Mouse (Mus musculus): ENCODE results near the gene Hsph1. TPM values are rescaled to one million over a fixed set of nuclear protein-coding genes. Genes with fewer than 3 reads are reported as not detected.

Gene Hsph1
- polyA plus RNA-seq, 1 experiment = 38.0 TPM

GRCm38 (mm10) chr5:149601996-149602395 lies 34.2 kb downstream of the Hsph1 start:
- no peaks in the 10 kb centered on the region for H3K27me3 ChIP-seq (ENCODE audit: control insufficient read depth, insufficient read depth, insufficient read length)
- H3K4me2 ChIP-seq (ENCODE audit: low read depth) = no peak overlapping the region

GRCm38 (mm10) chr5:149597351-149597750 lies 38.8 kb downstream of the Hsph1 start:
- H3ac ChIP-seq (ENCODE audit: control insufficient read depth, insufficient read length) = no peak overlapping the region
- no peak overlapping the region for H3K4me3 ChIP-seq
- H3K27me3 ChIP-seq (ENCODE audit: control insufficient read depth, insufficient read depth, insufficient read length) = no peaks in the 10 kb centered on the region
- no peak overlapping the region for H3K4me2 ChIP-seq (ENCODE audit: low read depth)
- H3K79me2 ChIP-seq (ENCODE audit: control insufficient read depth, insufficient read depth) = no peaks in the 10 kb centered on the region
- TF ChIP-seq TCF12 (IDR thresholded peaks at IDR 0.05; ENCODE audit: insufficient read depth, poor library complexity, severe bottlenecking) (no peak), SRF (IDR thresholded peaks at IDR 0.05; ENCODE audit: control insufficient read depth, insufficient read length, low read depth) (no peak), MAX (IDR thresholded peaks at IDR 0.05; ENCODE audit: low read depth) (no peak), CEBPB (IDR thresholded peaks at IDR 0.05; ENCODE audit: insufficient read depth, poor library complexity, severe bottlenecking) (no peak), USF1 (IDR thresholded peaks at IDR 0.05; ENCODE audit: low read depth) (no peak), MYOG (IDR thresholded peaks at IDR 0.05; ENCODE audit: control insufficient read depth in 1 of 3, insufficient read depth in 1 of 3, insufficient read length in 2 of 3, low read depth in 2 of 3) (no peak), E2F4 (IDR thresholded peaks at IDR 0.05; ENCODE audit: insufficient read depth) (no peak), TCF3 (IDR thresholded peaks at IDR 0.05; ENCODE audit: insufficient read length, low read depth) (no peak), POLR2A (IDR thresholded peaks at IDR 0.05; ENCODE audit: insufficient read length, low read depth) (no peak), POLR2AphosphoS2 (IDR thresholded peaks at IDR 0.05; ENCODE audit: insufficient read length, low read depth) (no peak)
- H3K36me3 ChIP-seq (ENCODE audit: control insufficient read depth, insufficient read depth) = no peaks in the 10 kb centered on the region

More at GRCm38 (mm10) chr5:149601996-149602395, 34.2 kb downstream of the Hsph1 start:
- H3K79me2 ChIP-seq (ENCODE audit: control insufficient read depth, insufficient read depth) = no peaks in the 10 kb centered on the region
- H3K4me3 ChIP-seq = no peak overlapping the region
- no peaks in the 10 kb centered on the region for H3K36me3 ChIP-seq (ENCODE audit: control insufficient read depth, insufficient read depth)
- H3ac ChIP-seq (ENCODE audit: control insufficient read depth, insufficient read length) = no peak overlapping the region
- TF ChIP-seq TCF12 (IDR thresholded peaks at IDR 0.05; ENCODE audit: insufficient read depth, poor library complexity, severe bottlenecking) (no peak), POLR2A (IDR thresholded peaks at IDR 0.05; ENCODE audit: insufficient read length, low read depth) (no peak), CEBPB (IDR thresholded peaks at IDR 0.05; ENCODE audit: insufficient read depth, poor library complexity, severe bottlenecking) (no peak), E2F4 (IDR thresholded peaks at IDR 0.05; ENCODE audit: insufficient read depth) (no peak), MYOD1 (IDR thresholded peaks at IDR 0.05; ENCODE audit: control insufficient read depth in 1 of 3, insufficient read length in 2 of 3, low read depth in 2 of 3) (no peak), REST (IDR thresholded peaks at IDR 0.05; ENCODE audit: insufficient read depth, insufficient read length) (no peak), SRF (IDR thresholded peaks at IDR 0.05; ENCODE audit: control insufficient read depth, insufficient read length, low read depth) (no peak), POLR2AphosphoS2 (IDR thresholded peaks at IDR 0.05; ENCODE audit: insufficient read length, low read depth) (no peak), MAX (IDR thresholded peaks at IDR 0.05; ENCODE audit: low read depth) (no peak), TCF3 (IDR thresholded peaks at IDR 0.05; ENCODE audit: insufficient read length, low read depth) (no peak), USF1 (IDR thresholded peaks at IDR 0.05; ENCODE audit: low read depth) (no peak), MYOG (IDR thresholded peaks at IDR 0.05; ENCODE audit: control insufficient read depth in 1 of 3, insufficient read depth in 1 of 3, insufficient read length in 2 of 3, low read depth in 2 of 3) (no peak)

- TF ChIP-seq MYOG (IDR thresholded peaks at IDR 0.05; ENCODE audit: control insufficient read depth in 1 of 3, insufficient read depth in 1 of 3, insufficient read length in 2 of 3, low read depth in 2 of 3) (no peak), POLR2A (IDR thresholded peaks at IDR 0.05; ENCODE audit: insufficient read length, low read depth) (no peak), SRF (IDR thresholded peaks at IDR 0.05; ENCODE audit: control insufficient read depth, insufficient read length, low read depth) (no peak), TCF12 (IDR thresholded peaks at IDR 0.05; ENCODE audit: insufficient read depth, poor library complexity, severe bottlenecking) (no peak), E2F4 (IDR thresholded peaks at IDR 0.05; ENCODE audit: insufficient read depth) (no peak), USF1 (IDR thresholded peaks at IDR 0.05; ENCODE audit: low read depth) (no peak), MAX (IDR thresholded peaks at IDR 0.05; ENCODE audit: low read depth) (no peak), MYOD1 (IDR thresholded peaks at IDR 0.05; ENCODE audit: control insufficient read depth in 1 of 3, insufficient read length in 2 of 3, low read depth in 2 of 3) (no peak), CEBPB (IDR thresholded peaks at IDR 0.05; ENCODE audit: insufficient read depth, poor library complexity, severe bottlenecking) (no peak), TCF3 (IDR thresholded peaks at IDR 0.05; ENCODE audit: insufficient read length, low read depth) (no peak), REST (IDR thresholded peaks at IDR 0.05; ENCODE audit: insufficient read depth, insufficient read length) (no peak), POLR2AphosphoS2 (IDR thresholded peaks at IDR 0.05; ENCODE audit: insufficient read length, low read depth) (no peak)
- Histone ChIP-seq H3K27me3 (ENCODE audit: control insufficient read depth, insufficient read depth, insufficient read length) (no peaks in the 10 kb centered on the region), H3K79me2 (ENCODE audit: control insufficient read depth, insufficient read depth) (no peaks in the 10 kb centered on the region), H3K4me3 (no peak overlapping the region), H3ac (ENCODE audit: control insufficient read depth, insufficient read length) (no peak overlapping the region), H3K4me2 (ENCODE audit: low read depth) (no peak overlapping the region), H3K36me3 (ENCODE audit: control insufficient read depth, insufficient read depth) (no peaks in the 10 kb centered on the region)
Observed at GRCm38 (mm10) chr5:149594215-149594614, 42.0 kb downstream of the Hsph1 start.

GRCm38 (mm10) chr5:149589932-149590331 lies 46.2 kb downstream of the Hsph1 start:
- H3K36me3 ChIP-seq (ENCODE audit: control insufficient read depth, insufficient read depth) = no peaks in the 10 kb centered on the region
- H3K4me3 ChIP-seq = no peak overlapping the region
- no peaks in the 10 kb centered on the region for H3K27me3 ChIP-seq (ENCODE audit: control insufficient read depth, insufficient read depth, insufficient read length)
- H3K4me2 ChIP-seq (ENCODE audit: low read depth) = no peak overlapping the region
- no peak for TF ChIP-seq REST (IDR thresholded peaks at IDR 0.05; ENCODE audit: insufficient read depth, insufficient read length)
- no peak for TF ChIP-seq MAX (IDR thresholded peaks at IDR 0.05; ENCODE audit: low read depth)
- no peak for TF ChIP-seq E2F4 (IDR thresholded peaks at IDR 0.05; ENCODE audit: insufficient read depth)
- no peak for TF ChIP-seq POLR2AphosphoS2 (IDR thresholded peaks at IDR 0.05; ENCODE audit: insufficient read length, low read depth)
- no peak for TF ChIP-seq MYOD1 (IDR thresholded peaks at IDR 0.05; ENCODE audit: control insufficient read depth in 1 of 3, insufficient read length in 2 of 3, low read depth in 2 of 3)
- no peak for TF ChIP-seq TCF12 (IDR thresholded peaks at IDR 0.05; ENCODE audit: insufficient read depth, poor library complexity, severe bottlenecking)
- no peak for TF ChIP-seq TCF3 (IDR thresholded peaks at IDR 0.05; ENCODE audit: insufficient read length, low read depth)
- TF ChIP-seq USF1 (IDR thresholded peaks at IDR 0.05; ENCODE audit: low read depth) = no peak
- no peak for TF ChIP-seq MYOG (IDR thresholded peaks at IDR 0.05; ENCODE audit: control insufficient read depth in 1 of 3, insufficient read depth in 1 of 3, insufficient read length in 2 of 3, low read depth in 2 of 3)
- no peak for TF ChIP-seq CEBPB (IDR thresholded peaks at IDR 0.05; ENCODE audit: insufficient read depth, poor library complexity, severe bottlenecking)
- TF ChIP-seq POLR2A (IDR thresholded peaks at IDR 0.05; ENCODE audit: insufficient read length, low read depth) = no peak
- no peak for TF ChIP-seq SRF (IDR thresholded peaks at IDR 0.05; ENCODE audit: control insufficient read depth, insufficient read length, low read depth)
- no peaks in the 10 kb centered on the region for H3K79me2 ChIP-seq (ENCODE audit: control insufficient read depth, insufficient read depth)
- no peak overlapping the region for H3ac ChIP-seq (ENCODE audit: control insufficient read depth, insufficient read length)
